Mouse (Mus musculus): ENCODE measurements around the gene Olfr311.
"Not testable (repeated sequence)": the region's sequence is repeated elsewhere in the genome, so short reads cannot be mapped to it uniquely, and the experiment has no call there.

The Olfr311 gene

GRCm38 (mm10) chr11:58838951-58839350 is at the start of gene Olfr311:
Olfr311 (plus strand) TSS chr11:58839251.
- DNase-seq (ENCODE audit: low read depth, low spot score), result not testable (repeated sequence)

DNA sequence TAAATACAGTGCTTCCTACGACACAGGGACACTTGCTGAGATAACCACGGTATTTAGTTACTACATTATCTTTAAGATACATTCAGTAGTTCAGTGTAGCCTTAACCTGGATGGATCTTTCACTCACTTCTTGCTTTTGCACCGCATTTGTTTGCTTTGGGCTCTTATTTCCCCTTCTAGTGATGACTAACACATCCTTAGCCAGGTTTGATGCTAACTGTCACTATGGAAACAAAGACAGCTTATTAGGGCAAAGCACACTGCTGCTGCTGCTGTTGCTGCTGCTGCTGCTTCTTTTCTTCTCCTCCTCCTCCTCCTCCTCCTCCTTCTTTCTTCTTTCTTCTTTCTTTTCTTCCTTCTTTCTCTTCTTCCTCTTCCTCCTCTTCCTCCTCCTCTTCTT is 49.5 kb upstream of the Olfr311 start:
- no peak for DNase-seq (ENCODE audit: low read depth, low spot score)

DNA sequence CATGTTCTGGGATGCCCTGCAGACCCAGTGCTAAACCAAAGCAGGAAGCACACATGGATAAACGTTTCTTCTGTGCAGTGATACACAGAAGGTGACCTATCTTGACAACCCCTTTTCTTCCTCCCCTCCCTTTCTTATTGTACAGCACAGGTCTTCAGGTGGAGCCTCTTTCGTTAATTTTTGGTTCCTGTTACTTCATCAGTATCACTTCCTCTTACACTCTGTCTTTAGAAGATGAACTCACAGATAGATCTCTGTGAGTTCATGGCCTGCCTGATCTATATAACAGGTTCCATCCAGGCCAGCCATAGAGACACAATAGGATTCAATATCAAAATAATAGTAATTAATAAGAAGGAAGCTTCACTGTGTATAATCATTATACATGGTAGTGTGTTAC is 49.0 kb upstream of the Olfr311 start:
- DNase-seq (ENCODE audit: low read depth, low spot score), result no peak

DNA sequence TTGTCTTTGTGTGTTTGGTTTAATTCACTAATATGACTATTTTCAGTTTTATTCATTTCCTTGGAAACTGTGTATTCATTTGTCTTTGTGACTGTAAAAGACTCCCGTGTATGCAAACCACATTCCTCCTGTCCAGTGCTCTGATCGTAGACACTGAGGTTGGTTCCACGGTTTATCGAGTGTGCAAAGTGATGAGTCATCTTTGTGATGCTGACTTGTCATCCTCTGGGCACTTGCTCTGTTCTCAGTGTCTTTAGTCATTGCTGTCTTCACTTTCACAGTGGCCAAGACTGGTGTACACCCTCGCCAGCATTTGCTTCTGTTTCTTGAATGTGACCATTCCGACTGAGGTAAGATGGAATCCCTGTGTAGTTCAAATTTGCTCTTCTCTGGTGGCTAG is 48.4 kb upstream of the Olfr311 start:
- no peak for DNase-seq (ENCODE audit: low read depth, low spot score)

- no peak for DNase-seq (ENCODE audit: low read depth, low spot score)
Measured at GRCm38 (mm10) chr11:58795856-58796255, 43.2 kb upstream of the Olfr311 start.

GRCm38 (mm10) chr11:58796850-58797249 is 42.2 kb upstream of the Olfr311 start:
- no peak for DNase-seq (ENCODE audit: low read depth, low spot score)

DNA sequence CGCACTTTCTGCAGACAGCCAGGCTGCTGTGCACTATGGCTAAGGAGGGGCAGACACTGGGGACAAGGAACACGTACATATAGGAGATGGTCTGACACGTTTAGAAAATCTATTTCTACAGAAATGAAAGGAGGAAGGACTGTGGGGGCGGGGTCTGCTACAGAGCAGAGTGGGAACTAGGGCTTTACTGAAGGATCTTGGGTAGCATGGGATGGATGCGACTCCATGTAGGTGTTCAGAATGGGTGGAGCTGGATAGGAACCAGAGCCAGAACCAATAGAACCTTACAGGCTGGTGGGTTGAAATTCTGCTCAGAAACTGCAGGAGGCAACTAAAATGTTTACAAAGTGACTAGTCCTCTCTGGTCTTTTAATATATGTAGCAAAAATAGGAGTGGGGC is 39.3 kb upstream of the Olfr311 start:
- no peak for DNase-seq (ENCODE audit: low read depth, low spot score)

- DNase-seq (ENCODE audit: low read depth, low spot score), result no peak
Measured at GRCm38 (mm10) chr11:58801558-58802228, 37.4 kb upstream of the Olfr311 start, which contains the start of gene Fam183b. Fam183b (minus strand) TSS chr11:58801960.

- DNase-seq (ENCODE audit: low read depth, low spot score), result no peak
Measured at GRCm38 (mm10) chr11:58803871-58804270, 35.2 kb upstream of the Olfr311 start.

GRCm38 (mm10) chr11:58804393-58804792 is 34.7 kb upstream of the Olfr311 start:
- no peak for DNase-seq (ENCODE audit: low read depth, low spot score)

DNA sequence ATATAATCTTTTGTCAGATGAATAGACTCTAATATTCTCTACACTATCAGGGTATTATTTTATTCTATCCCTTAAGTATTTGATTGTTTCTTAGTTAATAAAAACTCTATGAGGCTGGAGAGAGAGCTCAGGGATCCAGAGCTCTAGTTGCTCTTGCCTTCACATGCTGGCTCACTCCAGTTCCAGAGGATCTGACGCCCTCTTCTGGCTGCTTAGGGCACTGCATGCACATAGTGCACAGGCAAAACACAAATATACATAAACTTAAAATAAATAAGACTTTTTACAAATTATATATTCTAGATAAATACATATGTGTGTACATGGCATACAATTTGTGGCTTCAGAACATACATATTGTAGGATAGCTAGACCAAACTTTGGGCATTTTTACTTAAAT is 27.1 kb upstream of the Olfr311 start:
- no peak for DNase-seq (ENCODE audit: low read depth, low spot score)

GRCm38 (mm10) chr11:58814700-58815099 is 24.4 kb upstream of the Olfr311 start, which contains the start of gene Olfr313:
Olfr313 (plus strand) TSS chr11:58815000.
- not testable (repeated sequence) for DNase-seq (ENCODE audit: low read depth, low spot score)

GRCm38 (mm10) chr11:58815676-58816075 is 23.4 kb upstream of the Olfr311 start:
- DNase-seq (ENCODE audit: low read depth, low spot score), result no peak

DNA sequence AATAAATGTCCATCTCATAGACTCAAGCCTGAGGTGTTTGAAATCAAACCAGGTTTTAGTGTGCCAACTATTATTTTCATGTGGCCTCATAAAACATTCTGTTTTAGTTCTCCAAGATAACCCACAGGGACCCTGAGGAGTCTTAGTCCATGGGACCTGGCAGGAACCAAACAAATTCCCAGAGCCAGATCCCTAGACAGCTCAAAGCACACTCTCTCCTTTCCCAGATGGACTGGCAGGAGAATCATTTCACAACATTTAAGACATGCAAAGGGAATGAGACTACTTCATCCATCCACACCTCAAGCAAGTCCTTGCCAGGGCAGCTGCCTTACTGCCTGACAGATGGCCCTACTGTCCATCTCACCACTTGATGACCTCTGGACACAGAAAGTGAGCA is 10.1 kb upstream of the Olfr311 start, which contains the start of gene Olfr312:
Gene Olfr312 (plus strand): TSS at position 301 of the 400 bp plus-strand sequence.
- not testable (repeated sequence) for DNase-seq (ENCODE audit: low read depth, low spot score)

- DNase-seq (ENCODE audit: low read depth, low spot score), result no peak
Measured at GRCm38 (mm10) chr11:58829764-58830163, 9.3 kb upstream of the Olfr311 start.

- DNase-seq (ENCODE audit: low read depth, low spot score), result not testable (repeated sequence)
Measured at GRCm38 (mm10) chr11:58832541-58832940, 6.5 kb upstream of the Olfr311 start.

- peak; percentile 98 for DNase-seq (ENCODE audit: low read depth, low spot score)
Measured at GRCm38 (mm10) chr11:58846919-58847461, 7.9 kb downstream of the Olfr311 start, which contains the start of gene Gm12258. Gm12258 (plus strand) TSS chr11:58847158.

- DNase-seq (ENCODE audit: low read depth, low spot score), result no peak
Measured at GRCm38 (mm10) chr11:58847636-58848035, 8.6 kb downstream of the Olfr311 start.

- no peak for DNase-seq (ENCODE audit: low read depth, low spot score)
Measured at GRCm38 (mm10) chr11:58849731-58850130, 10.7 kb downstream of the Olfr311 start.

DNA sequence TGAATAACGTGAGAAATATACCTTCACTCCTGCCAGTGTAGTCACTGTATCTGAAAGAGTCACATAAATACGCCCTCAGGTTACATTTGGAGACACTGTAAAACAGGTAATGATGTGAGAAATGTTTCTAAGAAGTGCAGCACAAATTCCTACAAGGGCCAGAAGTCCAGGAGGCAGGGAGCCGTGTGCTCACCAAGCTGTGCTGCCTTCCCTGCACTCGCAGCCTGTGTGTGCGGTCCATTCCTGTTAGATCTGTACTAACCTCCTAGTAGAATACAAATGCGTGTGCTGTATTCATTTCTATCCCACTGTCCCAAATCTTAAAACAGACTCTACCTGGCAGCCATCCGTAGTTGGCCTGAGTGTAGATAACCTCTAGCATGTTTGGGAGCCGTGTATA is 21.7 kb downstream of the Olfr311 start:
- no peak for DNase-seq (ENCODE audit: low read depth, low spot score)

- DNase-seq (ENCODE audit: low read depth, low spot score), result peak; percentile 50
Measured at GRCm38 (mm10) chr11:58867039-58867953, 28.2 kb downstream of the Olfr311 start, which contains the start of gene 2810021J22Rik. 2810021J22Rik (plus strand) TSS chr11:58867216.

DNA sequence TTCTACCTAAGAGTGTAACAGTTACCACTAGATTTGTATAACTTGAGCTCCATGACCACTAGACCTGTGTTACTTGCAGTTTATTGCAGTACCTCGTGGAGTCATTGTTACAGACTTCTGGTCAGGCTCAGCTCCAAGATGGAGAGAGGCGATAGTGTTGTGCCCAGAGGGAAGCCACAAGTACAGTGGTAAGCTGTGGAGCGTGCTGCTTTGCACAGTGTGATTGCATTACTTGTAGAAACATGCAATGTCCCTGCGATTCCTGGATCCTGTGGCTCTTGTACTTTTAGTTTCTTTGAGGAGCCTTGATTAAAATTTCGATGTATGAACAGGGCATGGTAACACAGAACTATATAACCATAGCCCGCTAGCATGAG is 28.9 kb downstream of the Olfr311 start:
- no peak for DNase-seq (ENCODE audit: low read depth, low spot score)
